Mouse (Mus musculus) erythroblast, adult 5-6 weeks (primary cell): ENCODE results near the gene Dnase2b. TPM values are rescaled to one million over a fixed set of nuclear protein-coding genes. Genes with fewer than 3 reads are reported as not detected.

Experiments
- ATAC-seq: replicated peaks from 2 replicates; pipeline ENCODE4 v1.8.0; 2016; ENCODE audit warnings: moderate number of reproducible peaks, mild to moderate bottlenecking, moderate TSS enrichment, inconsistent platforms; ENCODE audit not compliant: poor library complexity, low FRiP score, severe bottlenecking
- total RNA-seq, 2 experiments: library from RNA; stranded (forward) in 1 of 2; stranded (reverse) in 1 of 2; fragments of 150-400 nt in 1 of 2; fragments of 200-764, 138-1000 nt in 1 of 2; gene quantifications; 2 replicates each; pipeline versions ENCODE4 v1.2.3 to v1.2.4; 2015 to 2017; ENCODE audit warnings: low replicate concordance in 2 of 2

Gene Dnase2b
- total RNA-seq (2015; ENCODE audit: low replicate concordance), result not detected in 2 replicates
- total RNA-seq (2017; ENCODE audit: low replicate concordance), result not detected in 2 replicates

GRCm38 (mm10) chr3:146615496-146615895 lies at the start of gene Dnase2b:
Dnase2b (minus strand) TSS chr3:146615596.
- ATAC-seq, result no peak

GRCm38 (mm10) chr3:146661907-146662306 lies 46.5 kb upstream of the Dnase2b start:
- no peak for ATAC-seq

GRCm38 (mm10) chr3:146661001-146661400 lies 45.6 kb upstream of the Dnase2b start:
- no peak for ATAC-seq

GRCm38 (mm10) chr3:146659321-146659720 lies 43.9 kb upstream of the Dnase2b start:
- no peak for ATAC-seq

GRCm38 (mm10) chr3:146658061-146658639 lies 42.8 kb upstream of the Dnase2b start:
- no peak for ATAC-seq

- no peak for ATAC-seq
These were observed 42.0 kb upstream of the Dnase2b start for GRCm38 (mm10) chr3:146657433-146657832.

GRCm38 (mm10) chr3:146655111-146655577 lies 39.7 kb upstream of the Dnase2b start:
- ATAC-seq, result peak; percentile 78

GRCm38 (mm10) chr3:146653692-146654091 lies 38.3 kb upstream of the Dnase2b start:
- ATAC-seq, result peak; percentile 50; the same call in 1 of the 2 replicates

GRCm38 (mm10) chr3:146652431-146652830 lies 37.0 kb upstream of the Dnase2b start:
- no peak for ATAC-seq

GRCm38 (mm10) chr3:146651217-146651616 lies 35.8 kb upstream of the Dnase2b start, which contains the start of gene 4930503B20Rik:
4930503B20Rik (minus strand) TSS chr3:146651317.
- no peak for ATAC-seq

- ATAC-seq, result no peak
These were observed 35.3 kb upstream of the Dnase2b start for GRCm38 (mm10) chr3:146650716-146651115.

GRCm38 (mm10) chr3:146649311-146649894 lies 34.0 kb upstream of the Dnase2b start:
- ATAC-seq, result no peak

GRCm38 (mm10) chr3:146641818-146642427 lies 26.5 kb upstream of the Dnase2b start:
- ATAC-seq, result no peak

- ATAC-seq, result no peak
These were observed 17.1 kb upstream of the Dnase2b start for GRCm38 (mm10) chr3:146632506-146632905.

GRCm38 (mm10) chr3:146628227-146628982 lies 13.0 kb upstream of the Dnase2b start:
- ATAC-seq, result no peak

GRCm38 (mm10) chr3:146625766-146626165 lies 10.4 kb upstream of the Dnase2b start:
- ATAC-seq, result no peak

GRCm38 (mm10) chr3:146621966-146622365 lies 6.6 kb upstream of the Dnase2b start:
- ATAC-seq, result no peak

- no peak for ATAC-seq
These were observed 5.3 kb upstream of the Dnase2b start for GRCm38 (mm10) chr3:146620555-146621249.

- no peak for ATAC-seq
These were observed 4.7 kb upstream of the Dnase2b start for GRCm38 (mm10) chr3:146620101-146620500.

GRCm38 (mm10) chr3:146618357-146618756 lies 3.0 kb upstream of the Dnase2b start:
- ATAC-seq, result no peak
